Mouse (Mus musculus): ENCODE data around the gene Sult1b1. TPM values are rescaled to one million over a fixed set of nuclear protein-coding genes. Genes with fewer than 3 reads are reported as not detected.

Sult1b1 gene
- total RNA-seq, 1 experiment from 2014 or later = not detected

Other genes with a start within 250 kb of the Sult1b1 start
- gene Ugt2a3, start 201.0 kb downstream of the Sult1b1 start, total RNA-seq (2017) = not detected in 2 replicates
- not detected in 2 replicates for gene Ugt2b38, start 114.0 kb downstream of the Sult1b1 start, total RNA-seq (2017)
- not detected in 2 replicates for gene Ugt2a2, start 55.9 kb downstream of the Sult1b1 start, total RNA-seq (2017)
- gene Gm43638, start 51.4 kb downstream of the Sult1b1 start, total RNA-seq (2017) = not detected in 2 replicates
- not detected in 2 replicates for gene Ugt2a1, start 47.3 kb downstream of the Sult1b1 start, total RNA-seq (2017)
- not detected in 2 replicates for gene Sult1d1, start 30.8 kb upstream of the Sult1b1 start, total RNA-seq (2017)
- not detected in 2 replicates for gene Sult1e1, start 53.4 kb upstream of the Sult1b1 start, total RNA-seq (2017)
- not detected in 2 replicates for gene Csn1s1, start 128.0 kb upstream of the Sult1b1 start, total RNA-seq (2017)
- not detected in 2 replicates for gene Csn2, start 161.4 kb upstream of the Sult1b1 start, total RNA-seq (2017)
- not detected in 2 replicates for gene Csn1s2a, start 236.4 kb upstream of the Sult1b1 start, total RNA-seq (2017)

Measured in common myeloid progenitor, adult 5-6 weeks (primary cell).